Mouse (Mus musculus): ENCODE results near the gene Rapgef4. TPM values are rescaled to one million over a fixed set of nuclear protein-coding genes. Genes with fewer than 3 reads are reported as not detected.

Gene Rapgef4
- total RNA-seq, 2 experiments from 2014 or later: 152 to 156 TPM

- no peak for DNase-seq (ENCODE audit: low spot score in 2 of 2)
These were observed 197.0 kb downstream of the Rapgef4 start for GRCm38 (mm10) chr2:72178025-72178424.

GRCm38 (mm10) chr2:72178515-72178914, 197.5 kb downstream of the Rapgef4 start:
- DNase-seq (ENCODE audit: low spot score in 2 of 2): no peak

GRCm38 (mm10) chr2:72179600-72180301, 198.7 kb downstream of the Rapgef4 start:
- DNase-seq (ENCODE audit: low spot score in 2 of 2): no peak

GRCm38 (mm10) chr2:72181443-72181842, 200.4 kb downstream of the Rapgef4 start:
- DNase-seq (ENCODE audit: low spot score in 2 of 2): no peak

GRCm38 (mm10) chr2:72183751-72184150, 202.7 kb downstream of the Rapgef4 start:
- no peak for DNase-seq (ENCODE audit: low spot score in 2 of 2)

GRCm38 (mm10) chr2:72196190-72196965, 215.3 kb downstream of the Rapgef4 start:
- no peak for DNase-seq (ENCODE audit: low spot score in 2 of 2)

GRCm38 (mm10) chr2:72197026-72197425, 216.0 kb downstream of the Rapgef4 start:
- no peak for DNase-seq (ENCODE audit: low spot score in 2 of 2)

GRCm38 (mm10) chr2:72199451-72199850, 218.4 kb downstream of the Rapgef4 start:
- DNase-seq (ENCODE audit: low spot score in 2 of 2): no peak

GRCm38 (mm10) chr2:72201506-72201905, 220.5 kb downstream of the Rapgef4 start:
- DNase-seq (ENCODE audit: low spot score in 2 of 2): no peak

GRCm38 (mm10) chr2:72202252-72202651, 221.2 kb downstream of the Rapgef4 start:
- no peak for DNase-seq (ENCODE audit: low spot score in 2 of 2)

GRCm38 (mm10) chr2:72203609-72204008, 222.6 kb downstream of the Rapgef4 start:
- peak; percentile 79 to 81 for DNase-seq (ENCODE audit: low spot score in 2 of 2)

- no peak for DNase-seq (ENCODE audit: low spot score in 2 of 2)
These were observed 224.8 kb downstream of the Rapgef4 start for GRCm38 (mm10) chr2:72205869-72206268.

- no peak for DNase-seq (ENCODE audit: low spot score in 2 of 2)
These were observed 225.6 kb downstream of the Rapgef4 start for GRCm38 (mm10) chr2:72206530-72207248.

- DNase-seq (ENCODE audit: low spot score in 2 of 2): no peak
These were observed 236.3 kb downstream of the Rapgef4 start for GRCm38 (mm10) chr2:72217336-72217735.

GRCm38 (mm10) chr2:72219921-72220320, 238.9 kb downstream of the Rapgef4 start:
- peak; percentile 66 to 68 for DNase-seq (ENCODE audit: low spot score in 2 of 2)

- no peak for DNase-seq (ENCODE audit: low spot score in 2 of 2)
These were observed 240.2 kb downstream of the Rapgef4 start for GRCm38 (mm10) chr2:72221283-72221682.

- no peak for DNase-seq (ENCODE audit: low spot score in 2 of 2)
These were observed 240.7 kb downstream of the Rapgef4 start for GRCm38 (mm10) chr2:72221706-72222105.

GRCm38 (mm10) chr2:72222276-72222675, 241.2 kb downstream of the Rapgef4 start:
- DNase-seq (ENCODE audit: low spot score in 2 of 2): no peak

GRCm38 (mm10) chr2:72222736-72223455, 241.9 kb downstream of the Rapgef4 start:
- no peak for DNase-seq (ENCODE audit: low spot score in 2 of 2)

- no peak for DNase-seq (ENCODE audit: low spot score in 2 of 2)
These were observed 242.4 kb downstream of the Rapgef4 start for GRCm38 (mm10) chr2:72223479-72223878.

GRCm38 (mm10) chr2:72226006-72226405, 245.0 kb downstream of the Rapgef4 start:
- DNase-seq (ENCODE audit: low spot score in 2 of 2): no peak

Data from layer of hippocampus, postnatal 10 days (tissue).